Mouse (Mus musculus): ENCODE measurements at regions not wholly inside any gene's neighbourhood (a gene's known extent, or its start where the extent isn't known, plus 50 kb on each side); places are given as distances from the start of the nearest gene placed in this dataset.

- TF ChIP-seq CTCF (IDR thresholded peaks at IDR 0.05; ENCODE audit: control insufficient read depth, insufficient read depth, insufficient replicate concordance, low read depth, low read length) (no peak), POLR2A (IDR thresholded peaks at IDR 0.05; ENCODE audit: control insufficient read depth, low read depth, low read length) (no peak)
These were observed 164.5 kb downstream of the Gadd45g start for GRCm38 (mm10) chr13:52011001-52011400.
